Mouse (Mus musculus) forebrain, embryonic 15.5 days (tissue): Measurements from ENCODE around the gene Pla2g6. TPM values are rescaled to one million over a fixed set of nuclear protein-coding genes. Genes with fewer than 3 reads are reported as not detected.

Experiments
- ATAC-seq: fragments of 200-750 bp; cut with Nextera tagmentation; replicated peaks from 2 replicates; pipeline ENCODE4 v1.8.0; 2017; ENCODE audit warnings: mild to moderate bottlenecking, moderate TSS enrichment, moderate library complexity
- H3K27ac ChIP-seq: fragments of 300-500 bp; sonication (generic); replicated peaks from 2 replicates; pipeline ENCODE4 v1.5.1; 2015; ENCODE audit warnings: mild to moderate bottlenecking, inconsistent platforms
- H3K27me3 ChIP-seq: fragments of 300-500 bp; sonication (generic); 2 replicates; pipeline ENCODE4 v1.6.1; 2015; ENCODE audit warnings: inconsistent platforms
- H3K36me3 ChIP-seq: fragments of 300-500 bp; sonication (generic); 2 replicates; pipeline ENCODE4 v1.6.1; 2015; ENCODE audit warnings: mild to moderate bottlenecking, inconsistent platforms
- H3K4me1 ChIP-seq: fragments of 300-500 bp; sonication (generic); 2 replicates; pipeline ENCODE4 v1.6.1; 2015; ENCODE audit warnings: inconsistent platforms
- H3K4me2 ChIP-seq: fragments of 300-500 bp; sonication (generic); replicated peaks from 2 replicates; pipeline ENCODE4 v1.6.1; 2015; ENCODE audit warnings: mild to moderate bottlenecking, inconsistent platforms
- H3K4me3 ChIP-seq: fragments of 300-500 bp; sonication (generic); 2 replicates; pipeline ENCODE4 v1.5.1; 2015; ENCODE audit warnings: mild to moderate bottlenecking, inconsistent platforms
- H3K9ac ChIP-seq: fragments of 300-500 bp; sonication (generic); replicated peaks from 2 replicates; pipeline ENCODE4 v1.6.1; 2015; ENCODE audit warnings: mild to moderate bottlenecking, inconsistent platforms
- H3K9me3 ChIP-seq: fragments of 300-500 bp; sonication (generic); 2 replicates; pipeline ENCODE4 v1.6.1; 2016; ENCODE audit warnings: inconsistent platforms
- WGBS: fragments of 180-500 bp; shearing (Covaris S2); methylation state at CpG from one replicate; pipeline ENCODE4 v1.1.7; 2015; ENCODE audit warnings: mixed read lengths; 5-methylcytosine and 5-hydroxymethylcytosine counted together
- polyA plus RNA-seq: library from polyadenylated mRNA; unstranded; fragments of >200 nt; fragmentation: Nextera tagmentation; extraction: Ambion mirVana; gene quantifications from 2 replicates; pipeline ENCODE4 v1.2.1, GENCODE M21; 2015

Gene Pla2g6
- polyA plus RNA-seq, 1 experiment from 2014 or later: 25.8 TPM

GRCm38 (mm10) chr15:79282434-79282833, 45.8 kb downstream of the Pla2g6 start:
- Histone ChIP-seq H3K9ac (no peak overlapping the region), H3K9me3 (no peaks in the 10 kb centered on the region), H3K27ac (no peak overlapping the region), H3K4me1 (no peaks in the 10 kb centered on the region), H3K4me2 (no peak overlapping the region), H3K36me3 (no peaks in the 10 kb centered on the region), H3K4me3 (no peak overlapping the region), H3K27me3 (no peaks in the 10 kb centered on the region)
- no peak for ATAC-seq
- 79% methylated on average over 5 of the region's 5 CpGs for WGBS

GRCm38 (mm10) chr15:79281389-79281788, 46.8 kb downstream of the Pla2g6 start:
- H3K4me2 ChIP-seq: no peak overlapping the region
- no peak overlapping the region for H3K27ac ChIP-seq
- no peaks in the 10 kb centered on the region for H3K27me3 ChIP-seq
- no peak for ATAC-seq
- H3K4me3 ChIP-seq: no peak overlapping the region
- H3K9me3 ChIP-seq: no peaks in the 10 kb centered on the region
- 96% methylated on average over 1 of the region's 1 CpGs for WGBS
- no peaks in the 10 kb centered on the region for H3K36me3 ChIP-seq
- H3K9ac ChIP-seq: no peak overlapping the region
- H3K4me1 ChIP-seq: no peaks in the 10 kb centered on the region

- Histone ChIP-seq H3K27me3 (no peaks in the 10 kb centered on the region), H3K4me1 (no peaks in the 10 kb centered on the region), H3K9ac (no peak overlapping the region), H3K4me3 (no peak overlapping the region), H3K27ac (no peak overlapping the region), H3K36me3 (no peaks in the 10 kb centered on the region), H3K4me2 (no peak overlapping the region), H3K9me3 (no peaks in the 10 kb centered on the region)
- ATAC-seq: no peak
- WGBS: 60% methylated on average over 5 of the region's 5 CpGs
These were observed 47.3 kb downstream of the Pla2g6 start for GRCm38 (mm10) chr15:79280850-79281249.

DNA sequence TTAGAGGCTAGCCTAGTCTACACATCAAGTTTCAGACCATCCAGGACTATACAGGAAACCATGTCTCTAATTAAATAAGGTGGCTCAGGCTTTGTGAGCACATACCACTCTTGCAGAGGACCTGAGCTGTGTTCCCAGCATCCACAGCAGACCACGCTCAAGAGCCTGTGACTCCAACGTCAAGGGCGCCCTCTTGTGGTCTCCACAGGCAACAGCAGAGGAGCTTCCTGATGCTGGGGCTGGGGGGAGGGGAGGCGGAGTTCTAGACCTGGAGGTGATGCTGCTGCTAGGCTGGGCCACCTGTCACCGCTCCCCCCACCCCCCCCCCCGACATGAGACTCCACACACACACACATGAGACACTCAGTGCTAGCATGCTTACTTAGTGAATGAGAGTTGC, 48.0 kb downstream of the Pla2g6 start:
- no peak for ATAC-seq
- Histone ChIP-seq H3K9me3 (no peaks in the 10 kb centered on the region), H3K27ac (no peak overlapping the region), H3K4me2 (no peak overlapping the region), H3K9ac (no peak overlapping the region), H3K27me3 (no peaks in the 10 kb centered on the region), H3K4me1 (no peaks in the 10 kb centered on the region), H3K4me3 (no peak overlapping the region), H3K36me3 (no peaks in the 10 kb centered on the region)
- WGBS: 32% methylated on average over 6 of the region's 6 CpGs

GRCm38 (mm10) chr15:79277728-79278127, 50.5 kb downstream of the Pla2g6 start:
- Histone ChIP-seq H3K4me2 (no peak overlapping the region), H3K27me3 (no peaks in the 10 kb centered on the region), H3K36me3 (no peaks in the 10 kb centered on the region), H3K27ac (no peak overlapping the region), H3K9me3 (no peaks in the 10 kb centered on the region), H3K9ac (no peak overlapping the region), H3K4me1 (no peaks in the 10 kb centered on the region), H3K4me3 (no peak overlapping the region)
- no peak for ATAC-seq
- WGBS: 71% methylated on average over 10 of the region's 10 CpGs

- WGBS: 62% methylated on average over 10 of the region's 10 CpGs
- no peak overlapping the region for H3K4me3 ChIP-seq
- peaks cover 14% of the 10 kb centered on the region for H3K4me1 ChIP-seq
- H3K9ac ChIP-seq: no peak overlapping the region
- no peak overlapping the region for H3K27ac ChIP-seq
- ATAC-seq: no peak
- no peaks in the 10 kb centered on the region for H3K36me3 ChIP-seq
- H3K9me3 ChIP-seq: no peaks in the 10 kb centered on the region
- H3K4me2 ChIP-seq: no peak overlapping the region
- no peaks in the 10 kb centered on the region for H3K27me3 ChIP-seq
These were observed 55.2 kb downstream of the Pla2g6 start for GRCm38 (mm10) chr15:79273020-79273419.

DNA sequence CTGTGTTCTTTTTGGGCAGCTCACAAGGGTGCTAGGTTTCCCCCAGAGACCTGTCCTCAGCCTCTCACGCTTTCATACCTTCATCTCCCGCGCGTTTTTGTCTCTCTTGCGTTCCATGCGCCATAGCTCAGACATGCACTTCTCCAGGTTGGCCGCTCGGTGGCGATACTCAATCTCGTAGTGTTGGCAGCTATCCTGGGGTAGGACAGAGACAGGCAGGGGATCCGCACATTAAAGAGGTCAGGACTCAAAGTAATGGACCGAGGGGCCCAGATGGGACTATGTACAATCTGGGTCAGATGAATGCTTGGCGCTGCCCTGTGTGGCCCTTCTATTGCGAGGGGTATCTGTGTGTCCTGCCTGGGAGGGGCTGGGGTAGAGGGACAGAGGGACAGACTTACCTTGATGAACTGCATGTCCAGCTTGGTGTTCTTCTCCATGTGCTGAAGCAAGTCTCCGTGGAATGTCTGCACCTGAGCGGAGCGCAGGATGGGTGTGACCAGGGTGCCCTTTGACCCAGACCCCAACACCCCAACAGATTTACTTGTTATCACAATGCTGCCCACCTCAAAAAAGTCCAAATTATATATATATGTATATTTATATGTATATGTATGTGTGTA, 57.0 kb downstream of the Pla2g6 start:
- Histone ChIP-seq H3K27me3 (no peaks in the 10 kb centered on the region), H3K4me3 (peak overlapping the region; percentile 49), H3K4me2 (peak overlapping the region; percentile 93), H3K27ac (no peak overlapping the region), H3K36me3 (no peaks in the 10 kb centered on the region), H3K9me3 (no peaks in the 10 kb centered on the region), H3K4me1 (peaks cover 14% of the 10 kb centered on the region), H3K9ac (peak overlapping the region; percentile 47)
- WGBS: 15% methylated on average over 17 of the region's 17 CpGs
- ATAC-seq: peak; percentile 46

GRCm38 (mm10) chr15:79270317-79271123, 57.7 kb downstream of the Pla2g6 start:
- H3K9me3 ChIP-seq: no peaks in the 10 kb centered on the region
- peaks cover 14% of the 10 kb centered on the region for H3K4me1 ChIP-seq
- peak overlapping the region; percentile 49 for H3K4me3 ChIP-seq
- H3K36me3 ChIP-seq: no peaks in the 10 kb centered on the region
- H3K27ac ChIP-seq: 0 out of 2 replicates have a peak overlapping the region, but pooled peaks have one; percentile 3
- peak; percentile 76 for ATAC-seq
- H3K4me2 ChIP-seq: peak overlapping the region; percentile 93
- WGBS: under 1% methylated on average over 33 of the region's 33 CpGs
- peak overlapping the region; percentile 47 for H3K9ac ChIP-seq
- no peaks in the 10 kb centered on the region for H3K27me3 ChIP-seq

DNA sequence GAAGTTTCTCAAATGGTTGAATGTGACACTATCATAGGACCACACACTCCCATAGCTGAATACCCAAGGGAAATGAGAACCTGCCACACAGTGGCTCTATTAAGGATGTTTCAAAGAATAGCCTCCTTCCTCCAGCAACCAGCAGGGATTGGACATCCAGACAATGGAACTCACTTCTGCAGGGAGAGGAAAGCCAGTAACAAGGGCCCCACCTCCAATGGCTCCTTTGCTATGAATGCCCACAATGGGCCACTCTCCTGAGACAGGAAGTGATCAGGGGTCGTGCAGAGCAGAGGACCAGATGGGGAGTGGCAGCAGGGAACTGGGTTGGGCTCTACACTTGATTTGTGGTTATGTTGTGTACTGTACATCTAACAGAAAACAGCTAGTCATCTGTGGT, 59.7 kb downstream of the Pla2g6 start:
- ATAC-seq: no peak
- Histone ChIP-seq H3K4me1 (peaks cover 14% of the 10 kb centered on the region), H3K4me3 (no peak overlapping the region), H3K36me3 (no peaks in the 10 kb centered on the region), H3K27ac (no peak overlapping the region), H3K9me3 (no peaks in the 10 kb centered on the region), H3K27me3 (no peaks in the 10 kb centered on the region), H3K4me2 (no peak overlapping the region), H3K9ac (no peak overlapping the region)
- WGBS: 35% methylated on average over 1 of the region's 1 CpGs

DNA sequence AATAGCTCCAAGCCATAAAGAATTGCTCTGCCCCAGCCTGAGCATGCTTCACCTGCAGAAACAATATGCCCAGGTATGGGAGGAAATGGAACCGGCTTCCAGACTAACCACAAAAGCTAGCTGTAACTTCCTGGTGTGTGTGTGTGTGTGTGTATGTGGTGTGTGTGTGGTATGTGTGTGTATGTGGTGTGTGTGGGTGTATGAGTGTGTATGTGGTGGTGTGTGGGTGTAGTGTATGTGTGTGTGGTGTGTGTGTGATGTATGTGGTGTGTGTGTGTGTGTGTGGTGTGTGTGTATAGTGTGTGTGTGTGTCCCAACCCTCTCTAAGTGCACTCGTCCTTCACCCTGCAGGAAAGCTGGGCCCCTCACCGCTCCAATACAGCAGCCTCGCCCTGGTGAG, 62.8 kb downstream of the Pla2g6 start:
- H3K27ac ChIP-seq: no peak overlapping the region
- no peak overlapping the region for H3K4me3 ChIP-seq
- no peak overlapping the region for H3K9ac ChIP-seq
- H3K36me3 ChIP-seq: no peaks in the 10 kb centered on the region
- peaks cover 22% of the 10 kb centered on the region for H3K4me1 ChIP-seq
- ATAC-seq: no peak
- no peaks in the 10 kb centered on the region for H3K9me3 ChIP-seq
- H3K4me2 ChIP-seq: no peak overlapping the region
- peaks cover 10% of the 10 kb centered on the region; the same call in 1 of the 2 replicates for H3K27me3 ChIP-seq
- WGBS: 82% methylated on average over 4 of the region's 4 CpGs

- H3K27ac ChIP-seq: no peak overlapping the region
- peaks cover 24% of the 10 kb centered on the region for H3K27me3 ChIP-seq
- peaks cover 18% of the 10 kb centered on the region for H3K4me1 ChIP-seq
- no peak overlapping the region for H3K4me3 ChIP-seq
- no peaks in the 10 kb centered on the region for H3K36me3 ChIP-seq
- no peak overlapping the region for H3K9ac ChIP-seq
- no peaks in the 10 kb centered on the region for H3K9me3 ChIP-seq
- ATAC-seq: no peak
- H3K4me2 ChIP-seq: no peak overlapping the region
- 91% methylated on average over 6 of the region's 6 CpGs for WGBS
These were observed 64.5 kb downstream of the Pla2g6 start for GRCm38 (mm10) chr15:79263726-79264125.

- H3K9ac ChIP-seq: no peak overlapping the region
- no peak overlapping the region for H3K4me3 ChIP-seq
- no peaks in the 10 kb centered on the region for H3K9me3 ChIP-seq
- peaks cover 27% of the 10 kb centered on the region for H3K27me3 ChIP-seq
- peaks cover 18% of the 10 kb centered on the region for H3K4me1 ChIP-seq
- no peaks in the 10 kb centered on the region for H3K36me3 ChIP-seq
- no peak overlapping the region for H3K4me2 ChIP-seq
- WGBS: 95% methylated on average over 3 of the region's 3 CpGs
- H3K27ac ChIP-seq: no peak overlapping the region
- ATAC-seq: no peak
These were observed 65.3 kb downstream of the Pla2g6 start for GRCm38 (mm10) chr15:79262786-79263309.
